ENCODE assay signal across 8 mouse cellular contexts in the genomic region with DNA sequence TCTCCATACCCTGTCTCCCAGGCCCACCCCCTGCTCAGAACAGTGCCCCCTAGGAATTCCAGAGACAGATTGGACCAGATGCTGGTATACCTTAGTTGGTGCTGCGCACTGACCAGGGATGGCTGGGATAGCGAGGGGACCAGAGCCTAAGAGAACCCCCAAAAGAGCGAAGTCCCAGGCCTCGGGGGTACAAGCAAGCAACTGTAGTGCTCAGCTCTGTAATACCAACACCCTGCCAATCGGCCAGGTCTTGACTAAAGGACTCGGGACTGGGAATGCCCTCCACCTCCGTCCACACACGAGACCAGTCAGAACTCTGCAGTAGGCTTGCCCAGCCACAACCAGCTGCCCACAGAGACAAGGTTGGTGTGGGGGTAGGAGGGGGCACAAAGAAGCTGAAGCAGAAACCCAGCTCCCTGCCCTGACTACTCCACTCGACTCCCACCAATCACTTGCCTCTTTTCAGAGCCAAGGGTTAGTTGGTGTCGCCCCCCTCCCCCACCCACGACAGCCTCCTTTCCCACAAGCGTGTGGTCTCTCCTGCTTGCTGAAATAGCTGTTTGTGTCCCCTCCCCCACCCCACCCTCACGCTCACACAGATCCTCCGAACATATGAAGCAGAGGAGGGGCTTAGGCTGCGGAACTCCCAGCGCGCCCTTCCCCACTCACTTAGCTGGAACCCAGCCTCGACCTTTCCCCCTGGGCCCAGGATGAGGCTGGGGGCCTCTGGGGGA. TPM values are rescaled to one million over a fixed set of nuclear protein-coding genes. Genes with fewer than 3 reads are reported as not detected.
DNase-seq lines count a peak whose midpoint lies in the region; ATAC-seq and TF ChIP-seq lines count a peak whose summit lies in the region.

No protein-coding gene starts in this region.

- ATAC-seq in forebrain, embryonic 16.5 days = peak; percentile 58

- TF ChIP-seq CTCF in left cerebral cortex, adult 2 months (IDR thresholded peaks at IDR 0.05) = no peak
- TF ChIP-seq CTCF in liver, adult 2 months (IDR thresholded peaks at IDR 0.05; ENCODE audit: low read depth, low read length) = no peak
- no peak for TF ChIP-seq CTCF in thymus, adult 2 months (IDR thresholded peaks at IDR 0.05; ENCODE audit: borderline replicate concordance, control insufficient read depth, extremely low read depth, insufficient read depth, low read length, poor library complexity)

- no peaks in the 10 kb centered on the region for H3K36me3 ChIP-seq in forebrain, embryonic 16.5 days (ENCODE audit: control insufficient read depth, insufficient read depth)
- H3K36me3 ChIP-seq in liver, adult 2 months (ENCODE audit: control insufficient read depth, insufficient read depth, low read length) = no peaks in the 10 kb centered on the region
- no peaks in the 10 kb centered on the region for H3K36me3 ChIP-seq in thymus, adult 2 months (ENCODE audit: control insufficient read depth, insufficient read depth, low read length)

- no peaks in the 10 kb centered on the region for H3K9me3 ChIP-seq in forebrain, embryonic 16.5 days (ENCODE audit: control insufficient read depth, low read length)

- intact Hi-C loops in left cerebral cortex, adult 2 months (cut with DNase I) = no loop called here

- peaks cover 23% of the 10 kb centered on the region for H3K4me1 ChIP-seq in forebrain, embryonic 16.5 days (replicated peaks; ENCODE audit: control insufficient read depth, insufficient read depth, low read length)
- H3K4me1 ChIP-seq in liver, adult 2 months (ENCODE audit: control insufficient read depth, insufficient read depth, low read length) = peaks cover 30% of the 10 kb centered on the region
- H3K4me1 ChIP-seq in thymus, adult 2 months (replicated peaks; ENCODE audit: control insufficient read depth, insufficient read depth, low read length) = peaks cover 29% of the 10 kb centered on the region

- peak overlapping the region; percentile 40 for H3K9ac ChIP-seq in forebrain, embryonic 16.5 days (replicated peaks; ENCODE audit: low read depth, low read length)
- peak overlapping the region; percentile 8 for H3K9ac ChIP-seq in liver, adult 2 months (ENCODE audit: low read depth, low read length)

- TF ChIP-seq POLR2A in liver, adult 2 months (IDR thresholded peaks at IDR 0.05; ENCODE audit: extremely low read depth, insufficient read depth, low read length) = no peak
- TF ChIP-seq POLR2A in thymus, adult 2 months (IDR thresholded peaks at IDR 0.05; ENCODE audit: control insufficient read depth, extremely low read depth, insufficient read depth, low read length, poor library complexity) = 0 out of 2 replicates have a peak, but pooled peaks have one; percentile 33

- no peaks in the 10 kb centered on the region for H3K79me2 ChIP-seq in liver, adult 2 months (ENCODE audit: control insufficient read depth, insufficient read depth, low read length)

- peak overlapping the region; percentile 17 for H3K4me3 ChIP-seq in left cerebral cortex, adult 2 months
- peak overlapping the region; percentile 9; the same call in 1 of the 2 replicates for H3K4me3 ChIP-seq in forebrain, embryonic 16.5 days (replicated peaks; ENCODE audit: low read length)
- H3K4me3 ChIP-seq in liver, adult 2 months (ENCODE audit: insufficient read depth, low read depth, low read length) = no peak overlapping the region
- peak overlapping the region; percentile 39 for H3K4me3 ChIP-seq in thymus, adult 2 months (ENCODE audit: control insufficient read depth, insufficient read depth, low read length)

- peak overlapping the region; percentile 42 for H3K4me2 ChIP-seq in forebrain, embryonic 16.5 days (ENCODE audit: low read length)

- H3K27ac ChIP-seq in left cerebral cortex, adult 2 months = peak overlapping the region; percentile 47; the same call in 1 of the 2 replicates
- no peak overlapping the region for H3K27ac ChIP-seq in forebrain, embryonic 16.5 days (ENCODE audit: low read length)
- peak overlapping the region; percentile 75 for H3K27ac ChIP-seq in liver, adult 2 months (replicated peaks; ENCODE audit: insufficient read depth, low read depth, low read length)
- peak overlapping the region; percentile 59 for H3K27ac ChIP-seq in thymus, adult 2 months (ENCODE audit: control insufficient read depth, insufficient read depth, low read length)

- H3K27me3 ChIP-seq in forebrain, embryonic 16.5 days (replicated peaks; ENCODE audit: control insufficient read depth, insufficient read depth, low read length) = no peaks in the 10 kb centered on the region
- no peaks in the 10 kb centered on the region for H3K27me3 ChIP-seq in liver, adult 2 months (ENCODE audit: control insufficient read depth, insufficient read depth, low read length)
- H3K27me3 ChIP-seq in thymus, adult 2 months (ENCODE audit: control insufficient read depth, insufficient read depth, low read length) = no peaks in the 10 kb centered on the region

- 37% methylated on average over 18 of the region's 18 CpGs for WGBS in forebrain, embryonic 16.5 days
- 65% methylated on average over 17 of the region's 18 CpGs for WGBS in liver, adult 2 months
- WGBS in thymus, adult 2 months = 13% methylated on average over 18 of the region's 18 CpGs

- DNase-seq in left cerebral cortex, adult 2 months (ENCODE audit: extremely low spot score in 1 of 2, low spot score in 2 of 2) = no peak
- DNase-seq in left cerebral cortex, adult 9 months (ENCODE audit: low spot score in 2 of 2) = no peak
- no peak for DNase-seq in liver, adult 2 months (ENCODE audit: extremely low read depth, low read depth, low spot score)
- DNase-seq in thymus, adult 2 months = peak; percentile 70
- no peak for DNase-seq in cerebellum, adult 9-10 months
- no peak for DNase-seq in adrenal gland, postnatal 25 days
- DNase-seq in layer of hippocampus, adult 18-20 months (ENCODE audit: low spot score in 2 of 2) = no peak

RNA-seq across cellular contexts. Expression of a gene that starts 7.5 kb away (rescaled TPM):
- 100 to 1,000 TPM; 128 to 140 TPM for total RNA-seq in left cerebral cortex, adult 2 months (2021)
- 21.4 and 33.7 TPM in 2 replicates for polyA plus RNA-seq in forebrain, embryonic 16.5 days (2015; fragmentation: Nextera tagmentation; extraction: Ambion mirVana)
- 2.1 and 3.4 TPM in 2 replicates for total RNA-seq in liver, adult 2 months (2014; rRNA removed)
- 4.3 and 8.7 TPM in 2 replicates for polyA plus RNA-seq in liver, adult 2 months (2012; rRNA removed)
- 30.2 and 51.6 TPM in 2 replicates for polyA plus RNA-seq in thymus, adult 2 months (2012; rRNA removed)
- total RNA-seq in adrenal gland, postnatal 25 days (2021) = 2.9 and 4.7 TPM in 2 replicates
- 100 to 1,000 TPM; 166 to 185 TPM for total RNA-seq in layer of hippocampus, adult 18-20 months (2021)

RNA-seq across cellular contexts. Expression of a gene that starts 56.2 kb away (rescaled TPM):
- 10 to 100 TPM; 24.6 to 34.5 TPM for total RNA-seq in left cerebral cortex, adult 2 months (2021)
- 46.8 and 51.2 TPM in 2 replicates for polyA plus RNA-seq in forebrain, embryonic 16.5 days (2015; fragmentation: Nextera tagmentation; extraction: Ambion mirVana)
- total RNA-seq in liver, adult 2 months (2014; rRNA removed) = 11.5 and 11.8 TPM in 2 replicates
- polyA plus RNA-seq in liver, adult 2 months (2012; rRNA removed) = 5.7 and 6.2 TPM in 2 replicates
- 8.7 and 9.6 TPM in 2 replicates for polyA plus RNA-seq in thymus, adult 2 months (2012; rRNA removed)
- 23.3 and 29.1 TPM in 2 replicates for total RNA-seq in adrenal gland, postnatal 25 days (2021)
- 10 to 100 TPM; 30.4 to 31.9 TPM for total RNA-seq in layer of hippocampus, adult 18-20 months (2021)

Comparison
In these comparisons a context has a peak if more than half of its experiments do, and no peak if none do; other contexts are left out.
1. RNA of a gene that starts 7.5 kb away (total RNA-seq): 166 to 185 TPM in layer of hippocampus, adult 18-20 months and 128 to 140 TPM in left cerebral cortex, adult 2 months; 2.9 to 4.7 TPM in adrenal gland, postnatal 25 days and 2.1 to 3.4 TPM in liver, adult 2 months; every median in the first group is over 10 times any median in the second.